Mouse (Mus musculus) MEL (cell line): ENCODE data around the gene Rell1. TPM values are rescaled to one million over a fixed set of nuclear protein-coding genes. Genes with fewer than 3 reads are reported as not detected.

Experiments
- DNase-seq: peaks from one replicate; pipeline ENCODE4 v3.0.0; 2011; ENCODE audit warnings: low read depth, low spot score
- H3K27ac ChIP-seq: 2 replicates; pipeline ENCODE4 v1.5.1; 2012; ENCODE audit warnings: low read depth, mild to moderate bottlenecking, control low read depth, low read length, moderate library complexity; ENCODE audit not compliant: control insufficient read depth
- H3K27me3 ChIP-seq, 2 experiments: fragments of 150-350 bp in 1 of 2; sonication (generic) in 1 of 2; 2 replicates each; pipeline ENCODE4 v1.6.1; 2012; ENCODE audit warnings: low read length in 2 of 2, mild to moderate bottlenecking in 2 of 2, improper control_type of control experiment in 1 of 2, moderate library complexity in 1 of 2; ENCODE audit not compliant: insufficient read depth in 2 of 2, control insufficient read depth in 1 of 2
- H3K36me3 ChIP-seq, 2 experiments: 2 replicates each; pipeline ENCODE4 v1.6.1; 2012 to 2014; ENCODE audit warnings: low read length in 2 of 2, improper control_type of control experiment in 1 of 2, inconsistent platforms in 1 of 2, mild to moderate bottlenecking in 1 of 2; ENCODE audit not compliant: insufficient read depth in 2 of 2, control insufficient read depth in 1 of 2
- H3K4me1 ChIP-seq, 2 experiments: fragments of 150-350 bp in 1 of 2; sonication (generic) in 1 of 2; 2 replicates each; pipeline ENCODE4 v1.6.1; 2012; ENCODE audit warnings: low read length in 2 of 2, improper control_type of control experiment in 1 of 2, mild to moderate bottlenecking in 1 of 2; ENCODE audit not compliant: insufficient read depth in 2 of 2, control insufficient read depth in 1 of 2
- H3K4me3 ChIP-seq, 2 experiments: fragments of 150-350 bp in 1 of 2; sonication (generic) in 1 of 2; 2 replicates each; pipeline ENCODE4 v1.5.1; 2012; ENCODE audit warnings: low read depth in 2 of 2, low read length in 2 of 2, mild to moderate bottlenecking in 2 of 2, moderate library complexity in 2 of 2, control low read depth in 1 of 2, improper control_type of control experiment in 1 of 2; ENCODE audit not compliant: control insufficient read depth in 1 of 2, insufficient read depth in 1 of 2
- H3K79me2 ChIP-seq: 2 replicates; pipeline ENCODE4 v1.6.1; 2012; ENCODE audit warnings: mild to moderate bottlenecking, low read length, moderate library complexity; ENCODE audit not compliant: control insufficient read depth, poor library complexity, insufficient read depth
- H3K9ac ChIP-seq: 2 replicates; pipeline ENCODE4 v1.6.1; 2012; ENCODE audit warnings: low read depth, mild to moderate bottlenecking, control low read depth, low read length, moderate library complexity; ENCODE audit not compliant: control insufficient read depth, poor library complexity, severe bottlenecking
- H3K9me3 ChIP-seq: fragments of 150-350 bp; sonication (generic); replicated peaks from 2 replicates; pipeline ENCODE4 v1.6.1; 2012; ENCODE audit warnings: mild to moderate bottlenecking, low read length, improper control_type of control experiment, moderate library complexity; ENCODE audit not compliant: insufficient read depth
- CHD1 ChIP-seq: IDR thresholded peaks from 2 replicates; pipeline ENCODE4 v1.6.1; 2012; ENCODE audit warnings: low read depth, mild to moderate bottlenecking, inconsistent platforms, low read length, improper control_type of control experiment
- CHD2 ChIP-seq: IDR thresholded peaks from 2 replicates; pipeline ENCODE4 v1.6.1; 2011; ENCODE audit warnings: low read length, improper control_type of control experiment
- ELF1 ChIP-seq: IDR thresholded peaks from 2 replicates; pipeline ENCODE4 v1.6.1; 2014; ENCODE audit warnings: low read depth, mild to moderate bottlenecking, inconsistent platforms, low read length, improper control_type of control experiment, moderate library complexity
- EP300 ChIP-seq, 2 experiments: IDR thresholded peaks; 2 replicates each; pipeline ENCODE4 v1.6.1; 2011; ENCODE audit warnings: improper control_type of control experiment in 2 of 2, low read length in 2 of 2, low read depth in 1 of 2, mild to moderate bottlenecking in 1 of 2
- ETS1 ChIP-seq: IDR thresholded peaks from 2 replicates; pipeline ENCODE4 v1.6.1; 2012; ENCODE audit warnings: low read depth, mild to moderate bottlenecking, inconsistent platforms, low read length, improper control_type of control experiment, moderate library complexity
- GABPA ChIP-seq: IDR thresholded peaks from 2 replicates; pipeline ENCODE4 v1.6.1; 2012; ENCODE audit warnings: low read depth, mild to moderate bottlenecking, inconsistent platforms, low read length, improper control_type of control experiment, moderate library complexity
- GATA1 ChIP-seq: IDR thresholded peaks from 2 replicates; pipeline ENCODE4 v1.6.1; 2011; ENCODE audit warnings: low read depth, low read length, improper control_type of control experiment
- MAX ChIP-seq: IDR thresholded peaks from 2 replicates; pipeline ENCODE4 v1.6.1; 2011; ENCODE audit warnings: low read length, improper control_type of control experiment
- MAZ ChIP-seq: IDR thresholded peaks from 2 replicates; pipeline ENCODE4 v1.6.1; 2012; ENCODE audit warnings: low read depth, mild to moderate bottlenecking, inconsistent platforms, low read length, improper control_type of control experiment
- MEF2A ChIP-seq: IDR thresholded peaks from 2 replicates; pipeline ENCODE4 v1.6.1; 2014; ENCODE audit warnings: low read depth, mild to moderate bottlenecking, inconsistent platforms, low read length, improper control_type of control experiment; ENCODE audit not compliant: poor library complexity, insufficient replicate concordance, severe bottlenecking; ENCODE audit errors: extremely low read depth
- MXI1 ChIP-seq: IDR thresholded peaks from 2 replicates; pipeline ENCODE4 v1.6.1; 2011; ENCODE audit warnings: mild to moderate bottlenecking, low read depth, low read length, improper control_type of control experiment
- MYB ChIP-seq: IDR thresholded peaks from 2 replicates; pipeline ENCODE4 v1.6.1; 2011; ENCODE audit warnings: mild to moderate bottlenecking, low read depth, low read length, improper control_type of control experiment
- MYC ChIP-seq: IDR thresholded peaks from 2 replicates; pipeline ENCODE4 v1.6.1; 2011; ENCODE audit warnings: low read depth, mild to moderate bottlenecking, low read length, improper control_type of control experiment, moderate library complexity
- NELFE ChIP-seq: IDR thresholded peaks from 2 replicates; pipeline ENCODE4 v1.6.1; 2011; ENCODE audit warnings: low read depth, low read length, improper control_type of control experiment
- NRF1 ChIP-seq: IDR thresholded peaks from 2 replicates; pipeline ENCODE4 v1.6.1; 2014; ENCODE audit warnings: low read depth, mild to moderate bottlenecking, inconsistent platforms, low read length, improper control_type of control experiment, moderate library complexity; ENCODE audit not compliant: poor library complexity, insufficient read depth, severe bottlenecking
- POLR2AphosphoS5 ChIP-seq: IDR thresholded peaks from 2 replicates; pipeline ENCODE4 v1.6.1; 2012; ENCODE audit warnings: low read depth, borderline replicate concordance, mild to moderate bottlenecking, inconsistent platforms, low read length, moderate library complexity, mixed read lengths
- RCOR1 ChIP-seq: IDR thresholded peaks from 2 replicates; pipeline ENCODE4 v1.6.1; 2012; ENCODE audit warnings: low read depth, mild to moderate bottlenecking, inconsistent platforms, low read length, improper control_type of control experiment
- SIN3A ChIP-seq: IDR thresholded peaks from 2 replicates; pipeline ENCODE4 v1.6.1; 2012; ENCODE audit warnings: low read length, improper control_type of control experiment, inconsistent platforms
- TCF12 ChIP-seq: IDR thresholded peaks from 2 replicates; pipeline ENCODE4 v1.6.1; 2014; ENCODE audit warnings: low read depth, mild to moderate bottlenecking, inconsistent platforms, low read length, improper control_type of control experiment, moderate library complexity
- UBTF ChIP-seq: IDR thresholded peaks from 2 replicates; pipeline ENCODE4 v1.6.1; 2012; ENCODE audit warnings: low read depth, mild to moderate bottlenecking, inconsistent platforms, low read length, improper control_type of control experiment, moderate library complexity, borderline replicate concordance; ENCODE audit not compliant: insufficient read depth
- ZC3H11A ChIP-seq: IDR thresholded peaks from 2 replicates; pipeline ENCODE4 v1.6.1; 2012; ENCODE audit warnings: low read depth, mild to moderate bottlenecking, inconsistent platforms, low read length, improper control_type of control experiment
- ZKSCAN1 ChIP-seq: IDR thresholded peaks from 2 replicates; pipeline ENCODE4 v1.6.1; 2012; ENCODE audit warnings: low read depth, mild to moderate bottlenecking, inconsistent platforms, low read length, improper control_type of control experiment, moderate library complexity
- ZMIZ1 ChIP-seq: IDR thresholded peaks from 2 replicates; pipeline ENCODE4 v1.6.1; 2012; ENCODE audit warnings: low read depth, mild to moderate bottlenecking, inconsistent platforms, low read length, improper control_type of control experiment, moderate library complexity
- ZNF384 ChIP-seq: IDR thresholded peaks from 2 replicates; pipeline ENCODE4 v1.6.1; 2012; ENCODE audit warnings: low read depth, mild to moderate bottlenecking, inconsistent platforms, low read length, improper control_type of control experiment
- polyA plus RNA-seq, 2 experiments: library from polyadenylated mRNA; stranded (reverse) in 1 of 2; unstranded in 1 of 2; fragments of >175 nt in 1 of 2; fragments of >200 nt in 1 of 2; gene quantifications; 2 replicates each; pipeline versions ENCODE4 v1.2.1 to v1.2.4; 2012; ENCODE audit warnings: low replicate concordance in 2 of 2, low read depth in 1 of 2; ENCODE audit not compliant: insufficient read length in 2 of 2, insufficient read depth in 1 of 2, missing spikeins in 1 of 2
- total RNA-seq: library from RNA; depleted of rRNA; stranded (reverse); fragments of 300-350 nt; gene quantifications from 2 replicates; pipeline ENCODE4 v1.2.3, GENCODE M21; 2012

Gene Rell1
- total and polyA plus RNA-seq, 3 experiments: 2.2 to 5.2 TPM; not detected in 1

DNA sequence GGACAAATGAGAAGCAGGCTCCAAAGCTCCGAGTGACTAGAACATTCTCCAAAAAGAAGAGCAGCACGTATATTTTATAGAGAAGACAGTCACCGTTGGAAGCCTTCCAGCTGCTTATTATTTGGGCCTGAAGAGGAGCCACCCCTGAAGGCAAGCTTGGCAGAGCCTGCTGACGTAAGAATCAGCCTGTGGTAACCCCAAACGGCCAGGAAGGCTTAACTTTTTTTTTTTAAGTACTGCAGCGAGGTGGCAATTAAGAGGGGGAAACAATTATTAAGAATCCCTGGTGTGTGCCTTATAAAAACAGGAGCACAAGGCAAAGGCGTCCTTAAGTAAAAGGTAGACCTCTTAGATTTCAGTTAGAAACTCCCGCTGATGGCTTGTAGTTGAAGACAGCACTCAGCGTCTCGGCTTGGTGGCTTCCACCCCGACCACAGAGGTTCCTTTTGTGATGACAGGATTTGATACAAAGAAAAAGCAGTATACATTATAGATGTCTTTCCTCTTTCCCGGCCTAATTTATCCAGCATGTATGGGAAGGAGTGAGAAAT, 1.0 kb downstream of the Rell1 start:
- DNase-seq: peak; percentile 88
- no peaks in the 10 kb centered on the region for H3K27me3 ChIP-seq
- H3K4me1 ChIP-seq: peaks cover 6 to 16% of the 10 kb centered on the region in 2 experiments
- H3K9me3 ChIP-seq: no peaks in the 10 kb centered on the region
- TF ChIP-seq ETS1 (peak; percentile 60; the same call in 1 of the 2 replicates), GATA1 (no peak), NELFE (0 out of 2 replicates have a peak, but pooled peaks have one; percentile 13), ZC3H11A (no peak), SIN3A (peak; percentile 83), MXI1 (peak; percentile 46; the same call in 1 of the 2 replicates), ZNF384 (peak; percentile 89)
- peak overlapping the region; percentile 68 to 95 for H3K4me3 ChIP-seq
- peak overlapping the region; percentile 79 for H3K27ac ChIP-seq
- H3K36me3 ChIP-seq: peaks cover 0 to 16% of the 10 kb centered on the region in 2 experiments; a peak in 2 of 4 replicates
- H3K79me2 ChIP-seq: peaks cover 2% of the 10 kb centered on the region; the same call in 1 of the 2 replicates
- peak overlapping the region; percentile 75 for H3K9ac ChIP-seq

- peak; percentile 59 for DNase-seq
- Histone ChIP-seq H3K79me2 (peaks cover 2% of the 10 kb centered on the region; the same call in 1 of the 2 replicates), H3K27ac (no peak overlapping the region), H3K4me3 (no peak overlapping the region), H3K4me1 (peaks cover 6 to 16% of the 10 kb centered on the region in 2 experiments), H3K9ac (no peak overlapping the region), H3K36me3 (peaks cover 0 to 16% of the 10 kb centered on the region in 2 experiments; a peak in 2 of 4 replicates), H3K9me3 (no peaks in the 10 kb centered on the region), H3K27me3 (no peaks in the 10 kb centered on the region)
- TF ChIP-seq UBTF: no peak
- peak in 1 of 2 experiments; percentile 39; a peak in 2 of 4 replicates for TF ChIP-seq EP300 (IDR thresholded peaks at IDR 0.05; ENCODE audit: low read depth in 1 of 2, low read length in 2 of 2)
- TF ChIP-seq RCOR1: no peak
- no peak for TF ChIP-seq ELF1
- TF ChIP-seq MYC: no peak
- no peak for TF ChIP-seq NRF1
- no peak for TF ChIP-seq MYB
- no peak for TF ChIP-seq TCF12
- TF ChIP-seq MAX: no peak
- no peak for TF ChIP-seq MEF2A
- TF ChIP-seq ZMIZ1: no peak
- no peak for TF ChIP-seq CHD2
- TF ChIP-seq MAZ: 0 out of 2 replicates have a peak, but pooled peaks have one; percentile 26
- 0 out of 2 replicates have a peak, but pooled peaks have one; percentile 30 for TF ChIP-seq SIN3A
- TF ChIP-seq CHD1: no peak
- 0 out of 2 replicates have a peak, but pooled peaks have one; percentile 10 for TF ChIP-seq ETS1
- peak; percentile 92 for TF ChIP-seq ZNF384
- no peak for TF ChIP-seq NELFE
- TF ChIP-seq GABPA: no peak
- TF ChIP-seq ZKSCAN1: no peak
- TF ChIP-seq MXI1: 0 out of 2 replicates have a peak, but pooled peaks have one; percentile 27
- TF ChIP-seq POLR2AphosphoS5: no peak
Observed at GRCm38 (mm10) chr5:63966379-63966778, 2.3 kb downstream of the Rell1 start.
